Mouse (Mus musculus) thymus, adult 2 months (tissue): ENCODE measurements around the gene Zbtb34.

Experiments used
- CTCF ChIP-seq: fragments of 200-500 bp; IDR thresholded peaks from 2 replicates; pipeline ENCODE4 v1.5.1; 2012; ENCODE audit warnings: mild to moderate bottlenecking, control low read depth, low read length, moderate library complexity, borderline replicate concordance; ENCODE audit not compliant: control insufficient read depth, poor library complexity, insufficient read depth; ENCODE audit errors: extremely low read depth
- POLR2A ChIP-seq: fragments of 200-500 bp; IDR thresholded peaks from 2 replicates; pipeline ENCODE4 v1.6.1; 2012; ENCODE audit warnings: mild to moderate bottlenecking, low read length, control low read depth, moderate library complexity; ENCODE audit not compliant: control insufficient read depth, poor library complexity, insufficient read depth; ENCODE audit errors: extremely low read depth

DNA sequence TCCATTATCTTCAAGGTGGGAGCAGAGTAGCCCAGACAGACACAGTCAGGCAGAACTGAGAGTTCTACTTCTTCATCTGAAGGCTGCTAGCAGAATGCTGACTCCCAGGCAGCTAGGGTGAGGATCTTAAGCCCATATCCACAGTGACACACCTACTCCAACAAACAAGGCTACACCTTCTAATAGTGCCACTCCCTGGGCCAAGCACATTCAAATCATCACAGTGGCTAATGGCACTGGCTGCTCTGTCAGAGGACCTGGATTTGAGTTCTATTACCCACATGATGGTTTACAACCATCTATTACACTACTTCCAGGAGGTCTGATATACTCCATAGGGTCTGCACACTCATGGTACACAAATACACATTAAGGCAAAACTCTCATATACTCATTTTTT is 38.1 kb downstream of the Zbtb34 start:
- no peak for TF ChIP-seq CTCF
- TF ChIP-seq POLR2A: no peak
